Mouse (Mus musculus): Measurements from ENCODE around the gene Vps35l. TPM values are rescaled to one million over a fixed set of nuclear protein-coding genes. Genes with fewer than 3 reads are reported as not detected.

Gene Vps35l
- total and polyA plus RNA-seq, 3 experiments = 30.1 to 76.5 (median 75.6) TPM

GRCm38 (mm10) chr7:118704001-118704850, 35.8 kb upstream of the Vps35l start:
- peak; percentile 18 for DNase-seq (ENCODE audit: low spot score)
- Histone ChIP-seq H3K4me3 (ENCODE audit: low read depth, low read length) (peak overlapping the region; percentile 98), H3K36me3 (replicated peaks) (peaks cover 43% of the 10 kb centered on the region), H3K4me1 (ENCODE audit: insufficient read depth, low read depth, low read length) (peaks cover 37% of the 10 kb centered on the region), H3K9me3 (replicated peaks) (no peaks in the 10 kb centered on the region), H3K27me3 (ENCODE audit: insufficient read depth, low read length) (no peaks in the 10 kb centered on the region)
- ATAC-seq (ENCODE audit: extremely low read depth, insufficient number of reproducible peaks, low FRiP score, poor library complexity, severe bottlenecking) = no peak
- TF ChIP-seq TAL1 (conservative IDR thresholded peaks at IDR 0.05; ENCODE audit: low read depth, low read length) (no peak), POLR2AphosphoS5 (IDR thresholded peaks at IDR 0.05; ENCODE audit: insufficient replicate concordance, low read depth, low read length) (no peak)

- Histone ChIP-seq H3K36me3 (replicated peaks) (peaks cover 34% of the 10 kb centered on the region), H3K4me1 (ENCODE audit: insufficient read depth, low read depth, low read length) (peaks cover 37% of the 10 kb centered on the region), H3K27me3 (ENCODE audit: insufficient read depth, low read length) (no peaks in the 10 kb centered on the region), H3K4me3 (ENCODE audit: low read depth, low read length) (peak within 1 kb of the TSS; percentile 98), H3K9me3 (replicated peaks) (no peaks in the 10 kb centered on the region)
- ATAC-seq (ENCODE audit: extremely low read depth, insufficient number of reproducible peaks, low FRiP score, poor library complexity, severe bottlenecking) (peak; percentile 98), DNase-seq (ENCODE audit: low spot score) (peak; percentile 98)
- TF ChIP-seq GATA2 (IDR thresholded peaks at IDR 0.05; ENCODE audit: borderline replicate concordance, low read depth, low read length) (no peak), GATA1 (IDR thresholded peaks at IDR 0.05; ENCODE audit: borderline replicate concordance, low read length) (no peak), POLR2AphosphoS5 (IDR thresholded peaks at IDR 0.05; ENCODE audit: insufficient replicate concordance, low read depth, low read length) (no peak), CTCF (IDR thresholded peaks at IDR 0.05; ENCODE audit: low read depth, low read length) (no peak)
These were observed 34.7 kb upstream of the Vps35l start, which contains the start of gene Gde1 for GRCm38 (mm10) chr7:118705101-118705961. Gene Gde1, minus strand, starts transcription at chr7:118705778.

GRCm38 (mm10) chr7:118706051-118706450, 34.0 kb upstream of the Vps35l start:
- DNase-seq (ENCODE audit: low spot score) = no peak

GRCm38 (mm10) chr7:118706488-118706887, 33.5 kb upstream of the Vps35l start:
- peaks cover 37% of the 10 kb centered on the region for H3K4me1 ChIP-seq (ENCODE audit: insufficient read depth, low read depth, low read length)
- H3K4me3 ChIP-seq (ENCODE audit: low read depth, low read length) = no peak overlapping the region
- TF ChIP-seq POLR2AphosphoS5 (IDR thresholded peaks at IDR 0.05; ENCODE audit: insufficient replicate concordance, low read depth, low read length) = no peak
- peaks cover 23% of the 10 kb centered on the region for H3K36me3 ChIP-seq (replicated peaks)
- ATAC-seq (ENCODE audit: extremely low read depth, insufficient number of reproducible peaks, low FRiP score, poor library complexity, severe bottlenecking) = no peak
- DNase-seq (ENCODE audit: low spot score) = no peak
- no peaks in the 10 kb centered on the region for H3K9me3 ChIP-seq (replicated peaks)
- H3K27me3 ChIP-seq (ENCODE audit: insufficient read depth, low read length) = no peaks in the 10 kb centered on the region

More at GRCm38 (mm10) chr7:118706051-118706450, 34.0 kb upstream of the Vps35l start:
- 0 out of 2 replicates have a peak, but pooled peaks have one; percentile 18 for ATAC-seq (ENCODE audit: extremely low read depth, insufficient number of reproducible peaks, low FRiP score, poor library complexity, severe bottlenecking)
- TF ChIP-seq CTCF (IDR thresholded peaks at IDR 0.05; ENCODE audit: low read depth, low read length) (no peak), TAL1 (conservative IDR thresholded peaks at IDR 0.05; ENCODE audit: low read depth, low read length) (no peak), GATA2 (IDR thresholded peaks at IDR 0.05; ENCODE audit: borderline replicate concordance, low read depth, low read length) (no peak), POLR2AphosphoS5 (IDR thresholded peaks at IDR 0.05; ENCODE audit: insufficient replicate concordance, low read depth, low read length) (no peak), GATA1 (IDR thresholded peaks at IDR 0.05; ENCODE audit: borderline replicate concordance, low read length) (no peak)
- H3K4me1 ChIP-seq (ENCODE audit: insufficient read depth, low read depth, low read length) = peaks cover 37% of the 10 kb centered on the region
- H3K36me3 ChIP-seq (replicated peaks) = peaks cover 27% of the 10 kb centered on the region
- no peaks in the 10 kb centered on the region for H3K27me3 ChIP-seq (ENCODE audit: insufficient read depth, low read length)
- peak overlapping the region; percentile 98; the same call in 1 of the 2 replicates for H3K4me3 ChIP-seq (ENCODE audit: low read depth, low read length)
- no peaks in the 10 kb centered on the region for H3K9me3 ChIP-seq (replicated peaks)

GRCm38 (mm10) chr7:118707216-118707615, 32.8 kb upstream of the Vps35l start:
- no peaks in the 10 kb centered on the region for H3K27me3 ChIP-seq (ENCODE audit: insufficient read depth, low read length)
- H3K4me3 ChIP-seq (ENCODE audit: low read depth, low read length) = no peak overlapping the region
- no peaks in the 10 kb centered on the region for H3K9me3 ChIP-seq (replicated peaks)
- ATAC-seq (ENCODE audit: extremely low read depth, insufficient number of reproducible peaks, low FRiP score, poor library complexity, severe bottlenecking) (no peak), DNase-seq (ENCODE audit: low spot score) (no peak)
- TF ChIP-seq CTCF (IDR thresholded peaks at IDR 0.05; ENCODE audit: low read depth, low read length) = no peak
- no peak for TF ChIP-seq GATA1 (IDR thresholded peaks at IDR 0.05; ENCODE audit: borderline replicate concordance, low read length)
- TF ChIP-seq GATA2 (IDR thresholded peaks at IDR 0.05; ENCODE audit: borderline replicate concordance, low read depth, low read length) = no peak
- no peak for TF ChIP-seq TAL1 (conservative IDR thresholded peaks at IDR 0.05; ENCODE audit: low read depth, low read length)
- no peak for TF ChIP-seq POLR2AphosphoS5 (IDR thresholded peaks at IDR 0.05; ENCODE audit: insufficient replicate concordance, low read depth, low read length)
- H3K36me3 ChIP-seq (replicated peaks) = peaks cover 15% of the 10 kb centered on the region
- H3K4me1 ChIP-seq (ENCODE audit: insufficient read depth, low read depth, low read length) = peaks cover 37% of the 10 kb centered on the region

- H3K4me1 ChIP-seq (ENCODE audit: insufficient read depth, low read depth, low read length) = peaks cover 42% of the 10 kb centered on the region
- H3K9me3 ChIP-seq (replicated peaks) = no peaks in the 10 kb centered on the region
- TF ChIP-seq GATA1 (IDR thresholded peaks at IDR 0.05; ENCODE audit: borderline replicate concordance, low read length) (no peak), GATA2 (IDR thresholded peaks at IDR 0.05; ENCODE audit: borderline replicate concordance, low read depth, low read length) (no peak), TAL1 (conservative IDR thresholded peaks at IDR 0.05; ENCODE audit: low read depth, low read length) (no peak), CTCF (IDR thresholded peaks at IDR 0.05; ENCODE audit: low read depth, low read length) (no peak), POLR2AphosphoS5 (IDR thresholded peaks at IDR 0.05; ENCODE audit: insufficient replicate concordance, low read depth, low read length) (no peak)
- peaks cover 9% of the 10 kb centered on the region for H3K36me3 ChIP-seq (replicated peaks)
- no peak overlapping the region for H3K4me3 ChIP-seq (ENCODE audit: low read depth, low read length)
- H3K27me3 ChIP-seq (ENCODE audit: insufficient read depth, low read length) = no peaks in the 10 kb centered on the region
- ATAC-seq (ENCODE audit: extremely low read depth, insufficient number of reproducible peaks, low FRiP score, poor library complexity, severe bottlenecking) (no peak), DNase-seq (ENCODE audit: low spot score) (no peak)
These were observed 32.0 kb upstream of the Vps35l start for GRCm38 (mm10) chr7:118708002-118708401.

Measured in G1E (cell line).